Mouse (Mus musculus): Measurements from ENCODE around the gene Ccdc40.

The Ccdc40 gene

DNA sequence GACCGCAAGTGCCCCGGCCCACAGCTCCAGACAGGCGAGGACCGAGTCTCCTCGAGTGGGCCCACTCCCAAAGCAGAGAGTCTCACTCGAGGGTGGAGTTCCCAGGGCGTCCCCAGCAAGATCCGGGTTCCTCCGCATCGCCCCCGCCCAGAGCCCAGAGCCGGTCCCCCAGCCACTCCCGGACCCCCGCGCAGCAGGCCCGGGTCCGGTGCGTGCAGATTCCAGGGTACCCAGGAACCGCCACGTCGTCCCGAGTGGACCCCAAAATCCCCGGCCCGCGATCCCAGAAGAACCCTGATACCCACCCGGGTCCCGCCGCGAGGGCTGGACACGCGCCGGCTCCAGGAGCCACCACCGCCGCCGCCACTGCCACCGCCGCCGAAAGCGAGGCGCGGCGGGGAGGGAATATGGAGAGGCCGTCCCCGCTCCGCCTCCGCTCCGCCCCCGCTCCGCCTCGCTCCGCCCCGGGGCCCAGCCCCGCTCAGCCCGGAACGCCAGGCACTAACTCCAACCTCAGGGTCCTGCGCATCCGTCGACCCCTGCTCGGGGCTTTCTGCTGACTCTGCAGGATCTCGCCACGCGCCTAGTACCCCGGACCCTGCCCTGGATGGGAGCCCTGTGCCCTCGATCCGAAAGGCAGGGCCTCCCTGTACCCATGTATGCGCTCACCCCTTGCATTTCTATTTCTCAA, at the start of gene Ccdc40, which contains the start of gene Tbc1d16:
TSS of gene Ccdc40 (plus strand) at position 482 of the 691 bp plus-strand sequence.
TSS of gene Tbc1d16 (minus strand) at position 409 of the 691 bp plus-strand sequence.
- peak; percentile 81 to 86 for DNase-seq

GRCm38 (mm10) chr11:119180824-119181582, 47.4 kb upstream of the Ccdc40 start:
- DNase-seq = no peak

DNA sequence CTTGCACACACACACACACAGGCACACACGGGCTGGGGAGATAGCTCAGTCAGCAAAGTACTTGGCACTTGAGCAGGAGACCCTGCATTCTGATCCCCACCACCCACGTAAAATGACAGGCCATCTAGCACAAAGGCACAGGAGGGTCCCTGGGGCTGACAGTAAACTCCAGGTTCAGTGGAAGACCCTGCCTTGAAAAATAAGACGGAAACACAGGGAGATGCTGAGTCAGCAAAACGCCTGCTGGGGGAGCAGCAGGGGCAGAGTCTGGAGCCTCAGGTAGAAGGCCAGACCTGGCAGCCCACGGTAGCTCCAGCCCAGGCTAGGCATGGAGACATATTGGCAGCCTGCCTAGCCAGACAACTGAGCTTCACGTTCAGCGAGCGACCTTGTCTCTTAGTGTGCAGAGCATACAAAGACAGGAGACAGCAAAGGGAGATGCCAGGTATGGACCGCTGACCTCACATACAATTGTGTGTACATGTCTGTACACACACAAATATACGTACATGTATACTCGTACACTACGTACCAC, 46.4 kb upstream of the Ccdc40 start:
- no peak for DNase-seq

- peak in 1 of 2 experiments; percentile 44 for DNase-seq
These were observed 44.6 kb upstream of the Ccdc40 start for GRCm38 (mm10) chr11:119183684-119184310.

- no peak for DNase-seq
These were observed 42.0 kb upstream of the Ccdc40 start for GRCm38 (mm10) chr11:119186381-119186780.

GRCm38 (mm10) chr11:119186989-119187799, 41.2 kb upstream of the Ccdc40 start:
- peak; percentile 84 to 89 for DNase-seq

DNA sequence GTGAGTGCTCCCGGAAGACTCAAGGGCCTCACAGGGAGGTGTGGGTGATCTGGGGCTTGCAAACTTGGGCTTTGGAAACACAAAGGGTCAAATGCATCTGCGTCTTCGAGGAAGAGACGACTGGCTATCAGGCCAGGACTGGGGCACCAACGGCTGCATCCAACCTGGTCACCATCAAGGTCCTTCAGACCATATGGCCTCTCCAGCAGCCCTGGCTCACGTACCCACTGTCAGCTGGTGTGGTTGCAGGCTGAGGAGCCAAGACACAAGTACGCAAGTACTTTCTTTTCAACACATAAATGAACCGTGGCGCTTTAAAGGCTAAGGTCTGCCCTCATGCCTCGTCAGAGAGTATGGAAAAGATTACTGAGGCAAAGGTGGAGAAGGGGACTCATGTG, 40.6 kb upstream of the Ccdc40 start:
- no peak for DNase-seq

- DNase-seq = peak; percentile 46 to 55
These were observed 40.0 kb upstream of the Ccdc40 start for GRCm38 (mm10) chr11:119188389-119188788.

GRCm38 (mm10) chr11:119189319-119189718, 39.1 kb upstream of the Ccdc40 start:
- DNase-seq = no peak

- peak; percentile 82 to 87 for DNase-seq
These were observed 37.9 kb upstream of the Ccdc40 start for GRCm38 (mm10) chr11:119190498-119190897.

GRCm38 (mm10) chr11:119191606-119192081, 36.7 kb upstream of the Ccdc40 start:
- no peak for DNase-seq

DNA sequence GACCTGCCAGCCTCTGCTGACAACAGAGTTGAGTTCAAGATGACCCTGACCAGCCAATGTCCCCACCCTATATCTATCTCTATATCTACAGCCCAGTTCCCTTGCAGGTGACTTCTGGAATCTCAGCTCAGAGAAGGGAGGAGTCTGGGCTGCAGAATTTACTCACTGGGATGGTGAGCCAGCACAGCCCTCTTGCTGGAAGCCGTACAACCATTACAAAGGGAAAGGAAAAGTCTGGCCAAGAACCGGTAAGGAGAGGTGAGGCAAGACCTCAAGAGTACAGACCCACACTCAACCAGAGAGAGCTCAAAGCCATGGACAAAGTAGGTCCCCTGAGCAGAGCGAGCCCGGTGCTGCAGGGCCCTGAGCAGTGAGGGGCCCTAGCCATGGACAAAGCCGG, 36.2 kb upstream of the Ccdc40 start:
- DNase-seq = no peak

DNA sequence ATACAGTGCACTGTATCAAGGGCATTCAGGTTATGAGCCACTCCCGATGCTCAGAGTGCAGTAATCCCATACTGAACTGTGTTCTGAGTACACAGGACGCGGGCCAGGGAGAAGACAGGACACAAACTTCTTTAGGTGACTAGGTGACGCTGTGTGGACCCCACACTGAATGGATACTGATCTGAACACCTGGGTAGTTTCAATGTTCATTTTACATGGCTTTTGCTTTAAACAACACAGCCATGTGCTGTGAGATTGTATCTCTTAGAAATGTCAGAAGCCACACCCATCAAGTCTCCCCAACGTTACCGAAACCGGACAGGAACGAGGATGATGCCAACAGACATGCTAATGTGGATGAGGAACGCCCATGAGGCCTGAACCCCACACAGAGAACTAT, 35.8 kb upstream of the Ccdc40 start:
- no peak for DNase-seq

GRCm38 (mm10) chr11:119197618-119198563, 30.5 kb upstream of the Ccdc40 start:
- DNase-seq = no peak

- peak; percentile 62 to 67 for DNase-seq
These were observed 29.7 kb upstream of the Ccdc40 start for GRCm38 (mm10) chr11:119198564-119199232.

GRCm38 (mm10) chr11:119199233-119199601, 29.2 kb upstream of the Ccdc40 start:
- DNase-seq = no peak

DNA sequence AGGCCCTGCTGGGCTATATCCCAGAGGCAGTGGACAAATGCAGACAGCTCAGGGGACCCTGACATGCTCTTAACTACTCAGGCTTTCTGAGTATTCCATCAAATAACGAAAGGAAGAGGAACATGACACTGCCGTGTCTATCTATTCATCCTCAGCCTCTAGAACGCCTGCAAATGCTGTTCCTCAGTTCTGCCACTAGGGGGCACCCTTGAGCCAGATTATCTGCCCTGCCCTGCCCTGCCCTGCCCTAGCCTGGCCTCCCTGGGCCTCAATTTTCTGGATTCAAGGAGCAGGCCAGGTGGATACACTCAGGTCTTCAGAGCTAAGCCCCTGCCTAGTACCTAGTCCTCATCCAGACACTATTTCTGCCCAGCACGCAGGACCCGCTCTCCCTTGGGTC, 24.9 kb upstream of the Ccdc40 start:
- DNase-seq = peak; percentile 53 to 58

GRCm38 (mm10) chr11:119205738-119206137, 22.6 kb upstream of the Ccdc40 start:
- DNase-seq = no peak

DNA sequence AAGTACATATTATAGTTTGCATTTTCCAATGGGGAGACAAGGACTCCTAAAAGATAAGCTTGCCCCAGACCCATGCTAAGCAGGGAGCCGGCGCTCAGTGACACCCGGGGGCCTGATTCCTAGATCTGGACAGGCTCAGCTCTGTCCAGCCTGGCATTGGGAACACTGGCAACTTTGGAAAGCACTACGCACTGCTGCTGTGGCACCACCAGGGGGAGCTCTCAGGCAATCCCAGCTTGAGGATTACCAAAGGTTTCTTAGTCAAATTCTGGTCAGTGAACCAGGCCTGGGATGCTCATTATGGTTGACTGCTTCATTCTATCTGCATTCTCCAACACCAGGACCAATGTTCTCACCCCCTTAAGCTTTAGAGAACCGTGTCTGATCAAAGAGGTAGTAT, 21.8 kb upstream of the Ccdc40 start:
- peak; percentile 82 to 84 for DNase-seq

GRCm38 (mm10) chr11:119207986-119208385, 20.4 kb upstream of the Ccdc40 start:
- no peak for DNase-seq

Measured in kidney, postnatal 4 days (tissue).